Mouse (Mus musculus): Measurements from ENCODE around the gene 1810043G02Rik. TPM values are rescaled to one million over a fixed set of nuclear protein-coding genes. Genes with fewer than 3 reads are reported as not detected.
"Not testable (repeated sequence)": the region's sequence is repeated elsewhere in the genome, so short reads cannot be mapped to it uniquely, and the experiment has no call there.

Gene 1810043G02Rik
- polyA plus RNA-seq, 1 experiment from 2014 or later: 48.3 TPM

DNA sequence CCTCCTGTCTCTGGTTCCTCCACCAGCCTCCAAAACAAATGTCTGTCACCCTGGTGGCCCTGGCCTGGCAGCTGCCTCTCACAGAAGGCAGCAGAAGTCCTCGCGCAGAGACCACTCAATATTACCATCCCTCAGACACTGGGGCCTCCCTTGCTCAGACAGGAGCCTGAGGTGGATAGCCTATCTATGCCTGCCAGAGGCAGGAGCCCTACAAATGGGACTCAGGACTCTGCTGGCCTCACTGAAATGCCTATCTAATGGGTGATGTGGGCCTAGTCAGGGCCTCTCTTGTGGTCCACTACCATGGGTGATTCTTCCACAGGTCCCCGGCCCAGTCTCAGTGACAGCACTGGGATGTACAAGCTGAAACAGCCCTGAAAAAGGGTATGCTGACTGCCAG, 29.8 kb downstream of the 1810043G02Rik start:
- no peaks in the 10 kb centered on the region for H3K36me3 ChIP-seq (replicated peaks)
- no peak overlapping the region for H3K27ac ChIP-seq

DNA sequence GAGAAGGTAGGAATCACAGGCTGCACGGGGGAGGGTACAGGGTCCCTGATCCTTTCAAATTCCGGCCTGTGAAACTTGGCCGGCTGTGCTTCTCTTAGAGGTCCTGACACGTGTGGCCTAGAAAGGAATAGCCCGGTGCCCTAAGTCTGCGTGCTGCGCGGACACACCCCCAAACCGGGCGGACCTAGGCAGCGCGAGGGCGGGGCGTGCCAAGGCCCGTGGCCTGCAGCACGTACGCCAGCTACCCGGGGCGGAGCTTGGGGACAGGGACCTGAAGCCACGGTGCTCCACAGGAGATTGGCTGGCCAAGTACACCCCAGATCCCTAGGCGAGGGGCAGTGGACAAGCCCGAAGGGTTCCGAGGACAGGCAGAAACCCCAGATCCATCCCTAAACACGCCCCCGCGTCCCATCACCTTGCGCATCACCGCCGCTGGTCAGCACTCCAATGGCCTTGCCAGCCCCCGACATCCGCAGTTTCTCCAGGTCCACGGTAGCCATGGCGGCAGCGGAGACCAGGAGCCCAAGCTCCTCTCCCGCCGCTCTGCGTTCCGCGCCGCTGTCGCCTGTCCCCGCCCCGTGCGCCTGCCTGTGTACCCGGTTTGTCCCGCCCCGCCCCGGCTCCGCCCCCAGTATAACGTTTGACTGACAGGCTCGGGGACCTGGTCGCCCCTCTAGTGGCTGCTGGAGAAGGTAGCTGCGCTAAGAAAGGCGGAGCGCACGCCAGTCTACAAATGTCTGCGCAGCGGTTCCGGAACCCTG, 31.0 kb downstream of the 1810043G02Rik start:
- peak; percentile 98 for ATAC-seq (replicated peaks)
- Histone ChIP-seq H3K27ac (peak overlapping the region; percentile 92), H3K4me1 (peaks cover 35% of the 10 kb centered on the region), H3K9me3 (no peaks in the 10 kb centered on the region), H3K4me2 (peak overlapping the region; percentile 82), H3K27me3 (replicated peaks) (no peaks in the 10 kb centered on the region; the same call in 1 of the 2 replicates), H3K36me3 (replicated peaks) (no peaks in the 10 kb centered on the region), H3K9ac (peak overlapping the region; percentile 55), H3K4me3 (peak overlapping the region; percentile 59)
- under 1% methylated on average over 59 of the region's 59 CpGs for WGBS

More for the DNA sequence above, 29.8 kb downstream of the 1810043G02Rik start:
- Histone ChIP-seq H3K4me2 (peak overlapping the region; percentile 82), H3K4me3 (peak overlapping the region; percentile 59), H3K4me1 (peaks cover 35% of the 10 kb centered on the region), H3K9me3 (no peaks in the 10 kb centered on the region), H3K27me3 (replicated peaks) (no peaks in the 10 kb centered on the region; the same call in 1 of the 2 replicates), H3K9ac (peak overlapping the region; percentile 55; the same call in 1 of the 2 replicates)
- ATAC-seq (replicated peaks): no peak
- 78% methylated on average over 3 of the region's 3 CpGs for WGBS

DNA sequence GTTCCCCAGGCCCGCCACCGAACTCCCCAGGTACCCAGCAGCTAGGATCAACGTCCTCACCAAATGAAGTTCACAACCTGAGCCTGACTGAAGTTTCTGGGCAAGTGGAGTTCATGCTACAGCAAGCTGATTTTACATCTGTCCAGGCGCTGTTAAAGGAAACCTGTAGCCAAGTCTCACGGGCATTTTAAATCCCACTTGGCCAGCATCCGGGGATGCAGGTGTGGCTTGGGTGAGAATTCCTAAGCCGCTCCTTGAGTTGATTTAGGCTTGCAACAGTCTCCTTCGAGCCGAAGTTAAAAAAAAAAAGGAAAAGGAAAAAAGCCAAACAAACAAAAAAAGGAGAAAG, 31.6 kb downstream of the 1810043G02Rik start, which contains the start of gene Pfkl:
Gene Pfkl, minus strand, starts transcription at position 139 of the 349 bp plus-strand sequence.
- no peaks in the 10 kb centered on the region; the same call in 1 of the 2 replicates for H3K27me3 ChIP-seq (replicated peaks)
- H3K4me3 ChIP-seq: peak within 1 kb of the TSS; percentile 59
- peak within 1 kb of the TSS; percentile 82 for H3K4me2 ChIP-seq
- no peaks in the 10 kb centered on the region for H3K9me3 ChIP-seq
- H3K4me1 ChIP-seq: peaks cover 35% of the 10 kb centered on the region
- H3K9ac ChIP-seq: peak within 1 kb of the TSS; percentile 55
- no peaks in the 10 kb centered on the region for H3K36me3 ChIP-seq (replicated peaks)
- under 1% methylated on average over 9 of the region's 9 CpGs for WGBS
- H3K27ac ChIP-seq: peak within 1 kb of the TSS; percentile 92
- ATAC-seq (replicated peaks): no peak

DNA sequence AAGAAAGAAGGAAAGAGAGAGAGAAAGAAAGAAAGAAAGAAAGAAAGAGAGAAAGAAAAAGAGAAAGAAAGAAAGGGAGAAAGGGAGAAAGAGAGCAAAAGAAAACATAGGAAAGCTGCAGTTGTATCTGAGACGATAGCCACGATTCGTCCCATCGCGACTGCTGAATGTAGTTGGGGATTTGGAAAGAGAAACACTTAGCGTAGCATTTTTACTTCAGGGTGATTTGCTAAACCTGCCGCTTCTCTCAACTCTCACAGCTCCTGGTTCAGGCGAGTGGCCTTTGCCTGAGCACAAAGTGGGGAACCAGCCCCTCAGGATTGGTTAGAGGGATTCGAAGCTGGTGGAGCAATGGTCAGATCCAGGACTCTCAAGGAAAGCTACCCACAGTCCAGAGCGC, 32.0 kb downstream of the 1810043G02Rik start:
- Histone ChIP-seq H3K27me3 (replicated peaks) (no peaks in the 10 kb centered on the region; the same call in 1 of the 2 replicates), H3K4me2 (peak overlapping the region; percentile 82), H3K9ac (no peak overlapping the region), H3K4me1 (peaks cover 35% of the 10 kb centered on the region), H3K27ac (no peak overlapping the region), H3K4me3 (no peak overlapping the region), H3K36me3 (replicated peaks) (no peaks in the 10 kb centered on the region), H3K9me3 (no peaks in the 10 kb centered on the region)
- ATAC-seq (replicated peaks): no peak
- WGBS: 14% methylated on average over 10 of the region's 10 CpGs

DNA sequence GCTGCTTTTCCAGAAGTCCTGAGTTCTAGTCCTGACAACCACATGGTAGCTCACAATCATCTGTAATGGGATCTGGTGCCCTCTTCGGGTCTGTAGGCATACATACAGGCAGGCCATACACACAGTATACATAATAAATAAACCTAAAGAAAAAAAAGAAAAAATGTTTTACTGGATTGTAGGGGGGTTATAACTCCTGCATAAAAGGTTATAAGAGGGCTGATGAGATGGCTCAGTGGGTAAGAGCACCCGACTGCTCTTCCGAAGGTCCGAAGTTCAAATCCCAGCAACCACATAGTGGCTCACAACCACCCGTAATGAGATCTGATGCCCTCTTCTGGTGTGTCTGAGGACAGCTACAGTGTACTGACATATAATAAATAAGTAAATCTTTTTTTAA, 32.8 kb downstream of the 1810043G02Rik start:
- ATAC-seq (replicated peaks); H3K9ac ChIP-seq; H3K27me3 ChIP-seq (replicated peaks); H3K36me3 ChIP-seq (replicated peaks); H3K9me3 ChIP-seq; H3K27ac ChIP-seq; H3K4me2 ChIP-seq; H3K4me3 ChIP-seq: not testable (repeated sequence)
- WGBS: 92% methylated on average over 5 of the region's 5 CpGs
- peaks cover 32% of the 10 kb centered on the region for H3K4me1 ChIP-seq

DNA sequence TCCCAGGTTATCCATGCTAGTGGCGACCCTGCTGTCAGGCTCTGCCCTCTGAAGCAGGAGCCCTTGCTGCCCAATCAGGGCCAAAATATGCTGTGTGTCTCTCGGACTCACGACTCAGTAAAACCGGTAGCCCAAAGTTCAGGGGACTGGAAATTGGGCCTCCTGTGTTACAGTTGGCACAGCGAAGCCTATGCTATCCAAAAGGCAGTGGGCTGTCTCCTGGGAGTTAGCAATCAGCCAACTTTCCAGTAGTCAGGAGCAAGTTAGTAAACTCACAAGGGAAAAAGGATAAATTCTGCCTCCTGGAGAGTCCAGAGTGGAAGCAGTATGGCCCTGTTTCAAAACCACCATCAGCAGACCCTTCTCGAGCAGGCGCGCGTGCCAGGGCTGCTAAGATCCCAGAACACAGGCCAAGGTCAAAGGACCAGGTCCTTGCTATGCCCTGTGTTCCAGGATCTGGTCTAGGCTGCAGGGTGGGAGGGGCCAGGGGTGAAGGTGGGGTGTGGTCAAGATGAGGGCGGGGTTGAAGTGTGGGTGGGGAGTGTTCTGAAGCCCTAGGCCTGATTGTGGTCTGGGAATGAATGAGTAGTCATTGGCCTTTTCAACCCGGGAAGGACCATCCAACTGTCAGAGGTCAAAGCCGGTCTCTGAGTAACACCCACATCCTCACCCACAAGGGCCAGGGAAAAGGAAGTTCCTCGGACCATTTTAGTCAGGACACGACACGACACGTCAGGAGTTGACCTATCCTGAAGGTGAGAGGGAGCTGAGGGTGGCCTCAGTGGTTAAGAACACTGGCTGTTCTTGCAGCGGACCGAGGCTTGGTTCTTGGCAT, 34.6 kb downstream of the 1810043G02Rik start:
- ATAC-seq (replicated peaks): no peak
- no peaks in the 10 kb centered on the region; the same call in 1 of the 2 replicates for H3K27me3 ChIP-seq (replicated peaks)

DNA sequence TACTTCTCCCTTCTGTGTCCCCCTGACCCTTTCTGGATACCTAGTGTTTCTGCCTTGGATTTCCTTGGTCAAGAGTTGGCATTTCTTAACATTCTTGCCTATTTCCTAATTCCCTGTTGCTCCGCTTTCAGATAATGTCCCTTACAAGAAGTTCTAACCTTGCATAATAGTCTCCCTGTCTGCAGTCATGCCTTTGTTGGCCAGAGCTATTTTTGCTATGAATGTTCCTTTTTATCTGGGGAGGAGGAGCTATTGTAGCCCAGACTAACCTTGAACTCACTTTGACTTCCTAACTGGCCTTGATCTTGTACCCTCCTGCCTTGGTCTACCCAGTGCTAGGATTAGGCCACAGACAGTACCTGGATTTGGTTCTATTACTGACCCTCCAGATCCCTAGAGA, 37.2 kb downstream of the 1810043G02Rik start:
- peaks cover 3% of the 10 kb centered on the region for H3K4me1 ChIP-seq
- no peak overlapping the region for H3K4me3 ChIP-seq
- WGBS: 94% methylated on average over 1 of the region's 1 CpGs

More for the DNA sequence above, 34.6 kb downstream of the 1810043G02Rik start:
- Histone ChIP-seq H3K4me3 (no peak overlapping the region), H3K4me2 (no peak overlapping the region), H3K36me3 (replicated peaks) (no peaks in the 10 kb centered on the region), H3K27ac (no peak overlapping the region), H3K9me3 (no peaks in the 10 kb centered on the region), H3K4me1 (peaks cover 15% of the 10 kb centered on the region), H3K9ac (no peak overlapping the region)
- 95% methylated on average over 18 of the region's 18 CpGs for WGBS

DNA sequence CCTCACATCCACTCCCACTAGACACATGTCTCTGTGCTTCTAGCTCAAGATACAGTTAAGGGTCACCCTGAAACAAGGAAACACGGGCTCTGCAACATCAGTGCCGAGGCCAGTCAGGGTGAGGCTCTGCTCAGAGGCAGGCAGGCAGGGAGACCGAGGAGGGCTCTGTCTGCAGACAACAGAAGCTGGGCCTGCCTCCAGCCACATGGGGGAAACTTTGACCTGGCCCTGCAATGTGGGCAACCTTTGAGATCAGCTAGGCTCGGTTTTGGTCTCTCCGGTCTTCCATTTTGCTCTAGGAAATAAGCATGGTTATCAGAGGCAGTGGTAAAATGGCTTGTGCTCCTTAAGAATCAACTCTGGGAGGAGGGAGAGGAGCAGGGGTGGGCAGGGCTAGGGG, 38.0 kb downstream of the 1810043G02Rik start:
- ATAC-seq (replicated peaks): no peak
- H3K9me3 ChIP-seq: no peaks in the 10 kb centered on the region
- WGBS: 56% methylated on average over 5 of the region's 5 CpGs

More for the DNA sequence above, 37.2 kb downstream of the 1810043G02Rik start:
- Histone ChIP-seq H3K9me3 (no peaks in the 10 kb centered on the region), H3K36me3 (replicated peaks) (no peaks in the 10 kb centered on the region), H3K4me2 (no peak overlapping the region), H3K27me3 (replicated peaks) (no peaks in the 10 kb centered on the region; the same call in 1 of the 2 replicates), H3K9ac (no peak overlapping the region), H3K27ac (no peak overlapping the region)
- ATAC-seq (replicated peaks): no peak

DNA sequence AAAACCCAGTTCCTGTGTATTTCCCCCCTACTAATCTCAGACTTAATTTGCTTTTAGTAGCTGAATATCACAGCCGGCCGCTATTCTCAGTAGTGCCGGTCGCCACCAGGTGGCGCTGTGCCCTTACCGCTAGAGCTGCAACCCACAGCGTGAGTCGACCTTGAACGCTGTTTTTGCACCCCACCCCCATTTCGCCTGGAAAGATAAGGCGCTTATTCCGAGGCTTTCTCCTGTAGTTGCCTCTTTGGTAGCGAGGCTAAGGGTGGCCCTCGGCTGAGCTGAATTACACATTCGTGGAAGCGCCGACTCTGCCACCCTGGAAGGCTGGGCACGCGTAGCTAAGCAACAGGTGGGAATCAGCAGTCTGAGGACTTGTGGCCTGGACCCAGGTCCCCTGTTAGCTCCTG, 40.5 kb downstream of the 1810043G02Rik start:
- Histone ChIP-seq H3K27ac (no peak overlapping the region), H3K4me1 (peaks cover 2% of the 10 kb centered on the region; the same call in 1 of the 2 replicates), H3K9me3 (no peaks in the 10 kb centered on the region), H3K27me3 (replicated peaks) (no peaks in the 10 kb centered on the region), H3K4me3 (peak overlapping the region; percentile 31), H3K9ac (peak overlapping the region; percentile 7; the same call in 1 of the 2 replicates), H3K36me3 (replicated peaks) (no peaks in the 10 kb centered on the region), H3K4me2 (peak overlapping the region; percentile 55)
- peak; percentile 75 for ATAC-seq (replicated peaks)
- 23% methylated on average over 19 of the region's 19 CpGs for WGBS

More for the DNA sequence above, 38.0 kb downstream of the 1810043G02Rik start:
- Histone ChIP-seq H3K9ac (no peak overlapping the region), H3K27me3 (replicated peaks) (no peaks in the 10 kb centered on the region), H3K36me3 (replicated peaks) (no peaks in the 10 kb centered on the region), H3K4me2 (no peak overlapping the region), H3K4me3 (no peak overlapping the region), H3K4me1 (peaks cover 2% of the 10 kb centered on the region; the same call in 1 of the 2 replicates), H3K27ac (no peak overlapping the region)

DNA sequence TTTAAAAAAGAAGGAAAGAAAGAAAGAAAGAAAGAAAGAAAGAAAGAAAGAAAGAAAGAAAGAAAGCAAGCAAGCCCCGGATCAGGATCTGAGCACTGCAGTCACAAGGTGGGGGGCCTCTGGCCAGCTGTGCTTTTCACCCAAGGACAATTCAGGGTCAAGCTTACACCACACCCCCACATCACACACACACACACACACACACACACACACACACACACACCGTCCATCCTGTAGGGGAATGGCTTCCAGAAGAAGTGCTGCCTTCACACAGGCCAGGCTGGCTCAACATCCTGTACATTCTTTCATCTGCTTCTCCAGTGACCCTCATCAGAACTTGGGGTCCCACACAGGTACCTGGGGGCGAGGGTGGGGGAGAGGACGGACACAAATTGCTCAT, 41.0 kb downstream of the 1810043G02Rik start:
- H3K27me3 ChIP-seq (replicated peaks): no peaks in the 10 kb centered on the region
- H3K36me3 ChIP-seq (replicated peaks): no peaks in the 10 kb centered on the region
- H3K4me3 ChIP-seq: no peak overlapping the region
- WGBS: 74% methylated on average over 4 of the region's 4 CpGs
- H3K4me2 ChIP-seq: no peak overlapping the region
- H3K9ac ChIP-seq: no peak overlapping the region
- no peaks in the 10 kb centered on the region for H3K9me3 ChIP-seq
- H3K4me1 ChIP-seq: peaks cover 2% of the 10 kb centered on the region; the same call in 1 of the 2 replicates
- H3K27ac ChIP-seq: no peak overlapping the region
- ATAC-seq (replicated peaks): 0 out of 2 replicates have a peak, but pooled peaks have one; percentile 37

DNA sequence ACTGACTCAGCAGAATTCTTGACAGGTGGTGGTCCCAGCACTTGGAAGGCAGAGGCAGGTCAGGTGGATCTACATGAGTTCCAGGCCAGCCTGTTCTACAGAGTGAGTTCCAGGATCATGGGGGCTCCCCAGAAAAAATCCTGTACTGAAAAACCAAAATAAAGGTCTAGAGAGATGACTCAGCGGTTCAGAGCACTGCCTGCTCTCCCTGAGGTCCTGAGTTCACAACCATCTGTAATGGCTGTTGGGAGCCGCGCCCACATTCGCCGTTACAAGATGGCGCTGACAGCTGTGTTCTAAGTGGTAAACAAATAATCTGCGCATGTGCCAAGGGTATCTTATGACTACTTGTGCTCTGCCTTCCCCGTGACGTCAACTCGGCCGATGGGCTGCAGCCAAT, 41.7 kb downstream of the 1810043G02Rik start:
- not testable (repeated sequence) for H3K9ac ChIP-seq; H3K9me3 ChIP-seq; H3K4me1 ChIP-seq; H3K4me3 ChIP-seq; H3K27me3 ChIP-seq (replicated peaks); ATAC-seq (replicated peaks); H3K36me3 ChIP-seq (replicated peaks); H3K4me2 ChIP-seq; H3K27ac ChIP-seq
- 97% methylated on average over 7 of the region's 11 CpGs for WGBS

DNA sequence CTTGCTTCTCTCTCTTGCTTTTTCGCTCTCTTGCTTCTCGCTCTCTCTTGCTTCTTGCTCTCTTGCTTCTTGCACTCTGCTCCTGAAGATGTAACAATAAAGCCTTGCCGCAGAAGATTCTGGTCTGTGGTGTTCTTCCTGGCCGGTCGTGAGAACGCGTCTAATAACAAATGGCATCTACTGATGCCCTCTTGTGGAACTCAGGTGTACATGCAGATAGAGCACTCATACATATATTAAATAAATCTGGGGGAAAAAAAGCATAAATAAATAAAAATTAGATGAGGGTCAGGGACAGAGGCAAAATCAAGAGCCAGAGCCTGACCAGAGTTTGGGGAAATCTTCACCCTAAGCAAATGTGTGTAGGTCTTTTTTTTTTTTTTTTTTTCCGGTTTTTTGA, 47.1 kb downstream of the 1810043G02Rik start:
- H3K36me3 ChIP-seq (replicated peaks); ATAC-seq (replicated peaks); H3K9ac ChIP-seq; H3K4me3 ChIP-seq; H3K4me2 ChIP-seq; H3K4me1 ChIP-seq; H3K27ac ChIP-seq; H3K27me3 ChIP-seq (replicated peaks); H3K9me3 ChIP-seq: not testable (repeated sequence)
- WGBS: 68% methylated on average over 6 of the region's 8 CpGs
